Mouse (Mus musculus) embryonic fibroblast, embryonic 13.5 days (primary cell): Measurements from ENCODE around the gene Trarg1.

ENCODE experiments used
- CTCF ChIP-seq: IDR thresholded peaks from 2 replicates; pipeline ENCODE4 v1.5.1; 2011; ENCODE audit warnings: mild to moderate bottlenecking, control low read depth, low read length, moderate library complexity, borderline replicate concordance; ENCODE audit not compliant: insufficient read depth
- POLR2A ChIP-seq: IDR thresholded peaks from 2 replicates; pipeline ENCODE4 v1.6.1; 2011; ENCODE audit warnings: low read depth, mild to moderate bottlenecking, control low read depth, low read length, moderate library complexity

DNA sequence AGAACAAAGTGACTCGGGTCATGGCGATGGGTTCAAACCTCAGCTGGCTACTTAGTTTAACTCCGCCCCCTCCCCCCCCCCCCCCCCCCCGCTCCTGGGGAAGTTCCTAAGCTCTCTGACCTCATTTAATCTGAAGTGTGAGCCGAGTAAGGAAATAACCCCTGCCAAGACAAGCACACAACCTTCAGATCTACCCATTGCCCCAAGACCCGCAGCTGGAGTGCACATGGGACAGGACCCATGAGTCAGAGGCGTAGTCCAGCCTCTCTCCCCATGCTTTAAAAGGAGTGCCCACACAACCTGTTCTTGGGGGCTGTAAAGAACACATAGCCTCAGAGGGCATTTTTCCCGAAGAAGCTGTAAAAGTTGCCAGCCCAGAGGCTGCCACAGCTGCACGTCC lies 20.0 kb downstream of the Trarg1 start:
- no peak for TF ChIP-seq CTCF
- TF ChIP-seq POLR2A = no peak
